Mouse (Mus musculus) intestine, embryonic 15.5 days (tissue): ENCODE results near the gene F2r. TPM values are rescaled to one million over a fixed set of nuclear protein-coding genes. Genes with fewer than 3 reads are reported as not detected.
A peak's percentile ranks its signal among the peaks of the same experiment; 100 is the strongest.

Experiments
- ATAC-seq: fragments of 200-750 bp; cut with Nextera tagmentation; 2 replicates; pipeline ENCODE4 v1.8.0; 2017; ENCODE audit warnings: moderate TSS enrichment, moderate library complexity
- H3K27ac ChIP-seq: fragments of 300-500 bp; sonication (generic); 2 replicates; pipeline ENCODE4 v1.5.1; 2015; ENCODE audit warnings: mild to moderate bottlenecking, inconsistent platforms
- H3K27me3 ChIP-seq: fragments of 300-500 bp; sonication (generic); replicated peaks from 2 replicates; pipeline ENCODE4 v1.6.1; 2015; ENCODE audit warnings: inconsistent platforms
- H3K36me3 ChIP-seq: fragments of 300-500 bp; sonication (generic); 2 replicates; pipeline ENCODE4 v1.6.1; 2015; ENCODE audit warnings: inconsistent platforms
- H3K4me1 ChIP-seq: fragments of 300-500 bp; sonication (generic); replicated peaks from 2 replicates; pipeline ENCODE4 v1.6.1; 2015; ENCODE audit warnings: inconsistent platforms
- H3K4me2 ChIP-seq: fragments of 300-500 bp; sonication (generic); replicated peaks from 2 replicates; pipeline ENCODE4 v1.6.1; 2015; ENCODE audit warnings: mild to moderate bottlenecking, inconsistent platforms
- H3K4me3 ChIP-seq: fragments of 300-500 bp; sonication (generic); replicated peaks from 2 replicates; pipeline ENCODE4 v1.5.1; 2015; ENCODE audit warnings: inconsistent platforms
- H3K9ac ChIP-seq: fragments of 300-500 bp; sonication (generic); 2 replicates; pipeline ENCODE4 v1.6.1; 2015; ENCODE audit warnings: inconsistent platforms
- H3K9me3 ChIP-seq: fragments of 300-500 bp; sonication (generic); 2 replicates; pipeline ENCODE4 v1.6.1; 2016; ENCODE audit warnings: inconsistent platforms
- WGBS: fragments of 180-500 bp; shearing (Covaris S2); methylation state at CpG from one replicate; pipeline ENCODE4 v1.1.7; 2015; 5-methylcytosine and 5-hydroxymethylcytosine counted together
- polyA plus RNA-seq: library from polyadenylated mRNA; unstranded; fragments of >200 nt; fragmentation: Nextera tagmentation; extraction: Ambion mirVana; gene quantifications from 2 replicates; pipeline ENCODE4 v1.2.1, GENCODE M21; 2015

F2r gene
- polyA plus RNA-seq, 1 experiment from 2014 or later, result 50.0 TPM

- H3K9ac ChIP-seq, result no peak overlapping the region
These were observed 8.4 kb upstream of the F2r start for GRCm38 (mm10) chr13:95626696-95627095.

GRCm38 (mm10) chr13:95623042-95623441, 4.8 kb upstream of the F2r start:
- no peaks in the 10 kb centered on the region for H3K36me3 ChIP-seq
- no peaks in the 10 kb centered on the region for H3K9me3 ChIP-seq
- ATAC-seq, result no peak
- no peak overlapping the region for H3K9ac ChIP-seq
- H3K27ac ChIP-seq, result no peak overlapping the region
- H3K4me2 ChIP-seq, result no peak overlapping the region
- 76% methylated on average over 3 of the region's 3 CpGs for WGBS
- H3K27me3 ChIP-seq, result no peaks in the 10 kb centered on the region
- 0 out of 2 replicates have a peak, but pooled peaks cover 2% of the 10 kb centered on the region for H3K4me1 ChIP-seq
- H3K4me3 ChIP-seq, result no peak overlapping the region

More at GRCm38 (mm10) chr13:95626696-95627095, 8.4 kb upstream of the F2r start:
- Histone ChIP-seq H3K27ac (no peak overlapping the region), H3K36me3 (no peaks in the 10 kb centered on the region), H3K9me3 (no peaks in the 10 kb centered on the region), H3K4me3 (no peak overlapping the region), H3K4me1 (no peaks in the 10 kb centered on the region), H3K27me3 (no peaks in the 10 kb centered on the region), H3K4me2 (no peak overlapping the region)
- ATAC-seq, result no peak; the same call in 1 of the 2 replicates
- WGBS, result 75% methylated on average over 7 of the region's 7 CpGs

DNA sequence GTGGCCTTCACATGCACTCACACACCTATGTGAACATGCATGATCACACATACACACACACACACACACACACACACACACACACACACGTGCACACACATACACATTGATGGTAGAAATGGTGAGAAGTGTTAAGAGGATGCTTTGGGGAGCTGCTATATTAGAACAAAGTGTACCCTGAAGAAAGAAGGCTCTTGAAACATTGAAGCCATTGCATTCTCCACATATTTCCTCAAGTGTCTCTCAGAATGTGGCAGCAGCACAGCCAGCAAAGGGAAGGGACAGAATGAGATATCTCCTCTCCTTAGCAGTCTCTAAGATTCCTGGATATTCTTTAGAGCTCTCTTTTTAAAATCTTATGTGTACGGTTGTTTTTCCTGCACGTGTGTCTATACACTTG, 3.3 kb upstream of the F2r start:
- Histone ChIP-seq H3K9ac (no peak overlapping the region), H3K4me3 (no peak overlapping the region), H3K9me3 (no peaks in the 10 kb centered on the region), H3K27ac (no peak overlapping the region), H3K4me1 (peaks cover 8% of the 10 kb centered on the region; the same call in 1 of the 2 replicates), H3K4me2 (no peak overlapping the region), H3K36me3 (no peaks in the 10 kb centered on the region), H3K27me3 (no peaks in the 10 kb centered on the region)
- WGBS, result 67% methylated on average over 3 of the region's 3 CpGs
- ATAC-seq, result no peak

DNA sequence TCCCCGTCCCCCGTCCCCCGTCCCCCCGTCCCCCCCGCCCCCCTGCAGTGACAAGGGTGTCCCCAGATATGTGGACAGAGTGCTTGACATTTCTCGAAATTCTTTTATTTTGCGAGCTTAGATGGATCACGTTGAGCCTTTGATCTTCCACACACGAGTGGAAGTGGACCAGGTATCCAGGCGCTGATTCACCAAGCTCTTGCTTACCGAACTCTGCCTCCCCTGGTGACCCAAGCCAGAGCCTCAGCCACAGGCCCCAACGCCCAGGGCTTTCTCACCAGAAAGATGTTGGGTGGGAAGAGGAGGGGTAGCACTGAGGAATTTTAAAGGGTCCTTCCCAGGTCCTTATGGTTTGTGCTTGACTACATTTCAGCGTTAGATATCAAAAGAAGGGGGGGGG, 572 bp upstream of the F2r start:
- H3K9me3 ChIP-seq, result no peaks in the 10 kb centered on the region
- no peaks in the 10 kb centered on the region for H3K36me3 ChIP-seq
- H3K27ac ChIP-seq, result no peak overlapping the region
- peak overlapping the region; percentile 79 for H3K9ac ChIP-seq
- H3K4me2 ChIP-seq, result peak overlapping the region; percentile 87
- 13% methylated on average over 13 of the region's 13 CpGs for WGBS
- no peaks in the 10 kb centered on the region; the same call in 1 of the 2 replicates for H3K27me3 ChIP-seq
- peaks cover 19% of the 10 kb centered on the region; the same call in 1 of the 2 replicates for H3K4me1 ChIP-seq
- peak overlapping the region; percentile 62 for H3K4me3 ChIP-seq
- no peak; the same call in none of the 2 replicates for ATAC-seq

GRCm38 (mm10) chr13:95617671-95618171, 566 bp downstream of the F2r start:
- Histone ChIP-seq H3K27ac (peak overlapping the region; percentile 66), H3K9ac (peak overlapping the region; percentile 79), H3K4me3 (peak overlapping the region; percentile 62), H3K4me2 (peak overlapping the region; percentile 87), H3K36me3 (no peaks in the 10 kb centered on the region), H3K4me1 (peaks cover 19% of the 10 kb centered on the region; the same call in 1 of the 2 replicates), H3K27me3 (no peaks in the 10 kb centered on the region; the same call in 1 of the 2 replicates), H3K9me3 (no peaks in the 10 kb centered on the region)
- peak; percentile 57 for ATAC-seq
- 1% methylated on average over 21 of the region's 21 CpGs for WGBS

- no peaks in the 10 kb centered on the region for H3K36me3 ChIP-seq
- H3K27me3 ChIP-seq, result no peaks in the 10 kb centered on the region; the same call in 1 of the 2 replicates
- H3K4me1 ChIP-seq, result peaks cover 19% of the 10 kb centered on the region; the same call in 1 of the 2 replicates
- no peak; the same call in 1 of the 2 replicates for ATAC-seq
- peak overlapping the region; percentile 62 for H3K4me3 ChIP-seq
- peak overlapping the region; percentile 79 for H3K9ac ChIP-seq
- H3K9me3 ChIP-seq, result no peaks in the 10 kb centered on the region
- 11% methylated on average over 17 of the region's 17 CpGs for WGBS
- no peak overlapping the region for H3K27ac ChIP-seq
- H3K4me2 ChIP-seq, result peak overlapping the region; percentile 87
These were observed 1.1 kb downstream of the F2r start for GRCm38 (mm10) chr13:95617082-95617670.

DNA sequence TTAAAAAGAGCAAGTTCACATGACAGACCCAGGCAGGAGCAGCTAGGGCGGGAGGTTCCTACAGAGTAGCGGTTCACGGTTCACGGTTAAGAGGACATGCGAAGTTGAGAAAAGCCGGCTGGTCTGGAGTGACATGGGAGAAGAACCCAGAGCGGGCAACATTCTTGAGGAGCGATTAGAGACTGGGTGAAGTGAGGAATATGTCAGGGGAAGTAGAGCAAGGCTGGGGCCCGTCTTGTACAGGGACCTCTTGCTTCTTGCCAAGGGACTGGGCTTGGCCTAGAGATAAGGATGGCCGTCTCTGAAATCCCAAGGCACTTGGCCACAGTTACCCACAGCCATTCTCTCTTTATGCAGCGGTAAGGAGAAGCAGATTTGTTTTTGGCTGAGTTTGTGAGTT, 1.8 kb downstream of the F2r start:
- ATAC-seq, result no peak

DNA sequence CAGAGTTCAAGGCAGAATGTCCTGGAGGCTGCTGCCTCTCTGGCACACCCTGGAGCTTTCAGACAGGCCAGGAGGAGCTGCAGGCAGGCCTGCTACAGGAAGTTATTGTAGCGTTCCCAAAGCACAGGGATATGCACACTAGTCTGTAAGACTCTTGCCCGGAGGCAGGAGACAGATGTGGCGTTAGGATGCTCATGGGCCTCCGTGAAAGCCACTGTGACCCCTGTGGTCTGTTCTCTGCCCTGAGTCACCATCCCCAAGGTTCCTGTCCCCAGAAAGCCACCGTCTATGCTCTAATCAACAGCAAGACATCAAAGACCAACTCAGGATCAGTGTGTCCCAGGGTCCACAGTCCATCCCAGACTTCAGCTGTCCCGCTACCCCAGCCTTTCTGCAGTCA, 3.5 kb downstream of the F2r start:
- Histone ChIP-seq H3K4me2 (no peak overlapping the region), H3K27ac (no peak overlapping the region), H3K36me3 (peaks cover 3% of the 10 kb centered on the region; the same call in 1 of the 2 replicates), H3K4me3 (no peak overlapping the region), H3K4me1 (peaks cover 19% of the 10 kb centered on the region; the same call in 1 of the 2 replicates), H3K9ac (no peak overlapping the region), H3K27me3 (no peaks in the 10 kb centered on the region; the same call in 1 of the 2 replicates), H3K9me3 (no peaks in the 10 kb centered on the region)
- 61% methylated on average over 6 of the region's 6 CpGs for WGBS
- ATAC-seq, result no peak

More for the DNA sequence above, 1.8 kb downstream of the F2r start:
- WGBS, result 39% methylated on average over 11 of the region's 11 CpGs
- H3K36me3 ChIP-seq, result peaks cover 3% of the 10 kb centered on the region; the same call in 1 of the 2 replicates
- H3K4me3 ChIP-seq, result peak overlapping the region; percentile 62
- peaks cover 19% of the 10 kb centered on the region; the same call in 1 of the 2 replicates for H3K4me1 ChIP-seq
- H3K27me3 ChIP-seq, result no peaks in the 10 kb centered on the region; the same call in 1 of the 2 replicates
- 0 out of 2 replicates have a peak overlapping the region, but pooled peaks have one; percentile 17 for H3K27ac ChIP-seq
- H3K4me2 ChIP-seq, result peak overlapping the region; percentile 87
- no peaks in the 10 kb centered on the region for H3K9me3 ChIP-seq
- H3K9ac ChIP-seq, result 0 out of 2 replicates have a peak overlapping the region, but pooled peaks have one; percentile 13

- Histone ChIP-seq H3K27me3 (no peaks in the 10 kb centered on the region; the same call in 1 of the 2 replicates), H3K4me2 (no peak overlapping the region), H3K9ac (no peak overlapping the region), H3K9me3 (no peaks in the 10 kb centered on the region; the same call in 1 of the 2 replicates), H3K27ac (no peak overlapping the region), H3K36me3 (peaks cover 3% of the 10 kb centered on the region; the same call in 1 of the 2 replicates), H3K4me1 (peaks cover 16% of the 10 kb centered on the region; the same call in 1 of the 2 replicates), H3K4me3 (no peak overlapping the region)
- 86% methylated on average over 10 of the region's 10 CpGs for WGBS
- ATAC-seq, result no peak
These were observed 6.0 kb downstream of the F2r start for GRCm38 (mm10) chr13:95612243-95612642.

GRCm38 (mm10) chr13:95611752-95612151, 6.5 kb downstream of the F2r start:
- H3K4me2 ChIP-seq, result no peak overlapping the region
- 87% methylated on average over 4 of the region's 4 CpGs for WGBS
- peaks cover 12% of the 10 kb centered on the region; the same call in 1 of the 2 replicates for H3K4me1 ChIP-seq
- no peak for ATAC-seq
- no peaks in the 10 kb centered on the region; the same call in 1 of the 2 replicates for H3K9me3 ChIP-seq
- no peaks in the 10 kb centered on the region; the same call in 1 of the 2 replicates for H3K27me3 ChIP-seq
- no peak overlapping the region for H3K4me3 ChIP-seq
- peaks cover 3% of the 10 kb centered on the region; the same call in 1 of the 2 replicates for H3K36me3 ChIP-seq
- no peak overlapping the region for H3K9ac ChIP-seq
- H3K27ac ChIP-seq, result no peak overlapping the region

DNA sequence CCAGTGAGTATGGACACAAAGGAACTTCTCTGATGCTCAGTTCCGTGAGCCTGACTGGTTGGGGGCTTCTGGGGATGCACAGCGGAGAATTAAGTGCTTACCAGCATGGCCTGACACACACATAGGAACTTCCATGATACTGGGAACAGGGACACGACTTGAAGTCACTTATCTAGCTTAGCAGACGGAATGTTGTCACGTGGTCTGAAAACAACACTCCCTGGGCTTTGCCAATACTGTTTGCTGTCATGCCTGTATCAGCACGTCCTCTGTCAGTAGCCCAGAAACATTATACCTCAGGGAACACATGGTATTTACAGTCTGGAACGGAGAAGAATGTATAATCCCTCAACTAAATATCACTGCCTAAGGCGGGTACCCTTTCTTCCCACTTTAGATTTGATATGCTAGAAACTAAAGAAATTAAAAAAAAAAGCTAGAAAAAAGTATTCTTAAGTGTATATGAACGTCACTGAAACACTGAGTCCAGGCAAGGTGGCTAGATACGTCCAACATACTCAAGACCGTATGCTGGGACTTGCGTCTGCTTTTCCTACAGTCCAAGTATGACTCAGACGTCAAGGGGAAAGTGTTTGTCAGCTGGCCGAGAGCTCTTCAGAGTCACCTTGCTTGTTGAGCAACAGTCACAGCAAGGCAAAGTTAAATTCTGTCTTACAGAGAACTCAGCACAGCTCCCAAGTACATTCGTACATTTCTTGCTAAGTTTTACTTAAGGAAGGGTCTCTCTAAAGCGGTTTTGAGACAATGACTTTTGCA, 7.3 kb downstream of the F2r start:
- Histone ChIP-seq H3K27me3 (no peaks in the 10 kb centered on the region), H3K27ac (no peak overlapping the region), H3K36me3 (peaks cover 3% of the 10 kb centered on the region; the same call in 1 of the 2 replicates), H3K9me3 (no peaks in the 10 kb centered on the region; the same call in 1 of the 2 replicates), H3K4me2 (no peak overlapping the region), H3K9ac (no peak overlapping the region), H3K4me3 (no peak overlapping the region), H3K4me1 (0 out of 2 replicates have a peak, but pooled peaks cover 6% of the 10 kb centered on the region)
- ATAC-seq, result no peak
- WGBS, result 84% methylated on average over 16 of the region's 16 CpGs

DNA sequence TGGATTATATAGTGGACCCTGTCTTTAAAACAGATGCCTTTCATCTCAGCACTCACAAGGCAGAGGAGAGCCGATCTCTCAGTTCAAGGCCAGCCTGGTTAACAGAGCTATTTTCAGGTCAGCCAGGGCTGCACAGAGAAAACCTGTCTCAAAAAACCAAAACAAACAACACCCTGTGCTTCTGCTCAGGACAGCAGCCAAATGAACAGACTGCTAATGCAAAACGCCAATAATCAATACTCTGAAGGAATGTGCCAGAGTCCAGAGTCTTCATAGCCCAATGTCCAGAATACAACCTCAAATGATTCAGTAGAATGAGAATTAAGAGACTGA, 9.2 kb downstream of the F2r start:
- Histone ChIP-seq H3K9me3 (no peaks in the 10 kb centered on the region; the same call in 1 of the 2 replicates), H3K27ac (no peak overlapping the region), H3K36me3 (peaks cover 8% of the 10 kb centered on the region), H3K9ac (no peak overlapping the region), H3K4me2 (no peak overlapping the region), H3K4me3 (no peak overlapping the region), H3K4me1 (no peaks in the 10 kb centered on the region), H3K27me3 (no peaks in the 10 kb centered on the region)
- WGBS, result 83% methylated on average over 2 of the region's 2 CpGs
- ATAC-seq, result no peak
